Mouse (Mus musculus): ENCODE results near the gene Dock8.

DNA sequence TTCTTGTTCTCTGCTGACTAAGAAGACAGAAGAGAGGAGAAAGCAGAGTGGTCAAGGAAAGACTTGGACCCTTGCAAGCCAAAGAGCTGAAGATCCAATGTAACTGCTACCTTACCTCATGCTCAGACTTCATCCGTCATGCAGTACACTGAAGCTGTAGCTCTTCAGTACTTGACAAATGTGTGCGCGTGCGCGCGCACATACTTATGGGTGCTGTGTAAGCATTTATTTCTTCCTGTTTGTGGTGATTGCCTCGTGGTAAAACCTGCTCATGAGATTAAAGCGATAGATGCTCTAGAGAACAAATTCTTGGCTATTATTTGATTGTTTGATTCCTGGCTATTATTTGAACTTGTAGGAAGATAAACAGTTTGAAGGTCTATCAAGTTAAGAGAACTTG lies 58.5 kb downstream of the Dock8 start:
- TF ChIP-seq CTCF (IDR thresholded peaks at IDR 0.05; ENCODE audit: control insufficient read depth, insufficient read depth, insufficient read length), result no peak
- TF ChIP-seq MAX (IDR thresholded peaks at IDR 0.05), result no peak
- TF ChIP-seq USF1 (IDR thresholded peaks at IDR 0.05; ENCODE audit: low read depth), result no peak
- no peak for TF ChIP-seq CEBPB (IDR thresholded peaks at IDR 0.05; ENCODE audit: low read depth)
- TF ChIP-seq MYOD1 (IDR thresholded peaks at IDR 0.05; ENCODE audit: control insufficient read depth, insufficient read length, low read depth), result no peak
- no peak for TF ChIP-seq FOSL1 (IDR thresholded peaks at IDR 0.05; ENCODE audit: insufficient read depth, low read length, poor library complexity, severe bottlenecking)
- TF ChIP-seq MYOG (IDR thresholded peaks at IDR 0.05; ENCODE audit: control insufficient read depth, extremely low read depth, insufficient read length), result no peak
